ENCODE assay signal across 16 mouse cellular contexts in the genomic region with DNA sequence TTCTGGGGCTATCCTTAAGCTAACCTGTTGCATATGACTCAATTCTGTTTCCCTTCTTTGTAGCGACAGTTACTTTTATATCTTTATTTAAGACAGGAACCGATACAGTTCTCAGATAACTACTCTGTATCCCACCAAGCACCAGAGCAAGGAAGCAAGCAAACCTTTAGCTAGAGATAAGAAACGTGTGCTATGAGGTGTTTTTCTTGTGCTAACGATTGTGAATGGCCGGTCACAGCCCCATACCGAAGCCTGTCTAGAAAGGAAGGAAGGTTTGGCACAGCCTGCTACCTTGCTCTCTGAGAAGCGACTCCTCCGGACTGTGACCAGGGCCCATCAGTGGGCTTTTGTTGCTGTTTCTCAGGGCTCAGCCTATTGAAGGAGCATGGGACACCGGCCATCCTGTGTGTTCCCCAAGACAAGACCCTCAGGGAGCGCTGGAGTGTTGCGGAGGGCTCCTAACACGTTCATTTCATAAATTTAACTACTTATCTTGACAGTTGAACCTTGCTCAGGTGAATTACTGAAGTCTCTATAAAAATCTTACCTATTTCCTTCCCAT.
DNase-seq lines count a peak whose midpoint lies in the region; ATAC-seq lines count a peak whose summit lies in the region.
"Had no signal": no experiment of that assay in that cellular context is flagged by ENCODE, and none has a peak within 500 bp of the region (broad histone marks: within the 10 kb centered on the region; RNA-seq: fewer than 3 reads in every experiment).

No protein-coding gene starts in this region.

- peak; percentile 60; the same call in 1 of the 2 replicates for ATAC-seq in midbrain, embryonic 12.5 days (ENCODE audit: low FRiP score, low read depth)

- no peak overlapping the region for H3K4me2 ChIP-seq in midbrain, embryonic 12.5 days (replicated peaks)
- H3K4me2 ChIP-seq: heart, embryonic 11.5 days had no signal

- 42% methylated on average over 12 of the region's 12 CpGs for WGBS in heart, embryonic 10.5 days
- WGBS in midbrain, embryonic 12.5 days = 34% methylated on average over 12 of the region's 12 CpGs

- no peaks in the 10 kb centered on the region for H3K36me3 ChIP-seq in heart, embryonic 10.5 days
- H3K36me3 ChIP-seq in midbrain, embryonic 12.5 days = no peaks in the 10 kb centered on the region
- H3K36me3 ChIP-seq: neural tube, embryonic 12.5 days had no signal

- 0 out of 2 replicates have a peak, but pooled peaks cover 6% of the 10 kb centered on the region for H3K9me3 ChIP-seq in heart, embryonic 10.5 days
- 0 out of 2 replicates have a peak, but pooled peaks cover 5% of the 10 kb centered on the region for H3K9me3 ChIP-seq in midbrain, embryonic 12.5 days

- peak overlapping the region; percentile 76 for H3K27ac ChIP-seq in heart, embryonic 10.5 days
- peak overlapping the region; percentile 63 for H3K27ac ChIP-seq in midbrain, embryonic 12.5 days (replicated peaks)
- H3K27ac ChIP-seq: neural tube, embryonic 12.5 days had no signal

- H3K27me3 ChIP-seq in heart, embryonic 10.5 days (ENCODE audit: insufficient read depth, poor library complexity, severe bottlenecking) = no peaks in the 10 kb centered on the region
- no peaks in the 10 kb centered on the region for H3K27me3 ChIP-seq in midbrain, embryonic 12.5 days
- H3K27me3 ChIP-seq: neural tube, embryonic 12.5 days had no signal

- no peak overlapping the region for H3K9ac ChIP-seq in midbrain, embryonic 12.5 days (replicated peaks)

- peaks cover 8% of the 10 kb centered on the region for H3K4me1 ChIP-seq in heart, embryonic 10.5 days
- H3K4me1 ChIP-seq in midbrain, embryonic 12.5 days = peaks cover 11% of the 10 kb centered on the region; the same call in 1 of the 2 replicates

- H3K4me3 ChIP-seq in heart, embryonic 10.5 days = no peak overlapping the region
- H3K4me3 ChIP-seq in midbrain, embryonic 12.5 days = no peak overlapping the region
- H3K4me3 ChIP-seq: neural tube, embryonic 12.5 days had no signal

- DNase-seq in heart, embryonic 10.5 days (ENCODE audit: low spot score) = no peak
- no peak for DNase-seq in heart, adult 8-10 months (ENCODE audit: low spot score)
- DNase-seq in ES-CJ7 (ENCODE audit: low read depth, low spot score) = peak; percentile 46
- DNase-seq in embryo, embryonic 9.5 days (ENCODE audit: extremely low spot score) = peak; percentile 28
- DNase-seq in frontal cortex, postnatal 36 days (ENCODE audit: low spot score in 2 of 2) = no peak
- DNase-seq in kidney, postnatal 14 days = no peak
- DNase-seq: adrenal gland, postnatal 10 days; cerebellum, adult 11-12 months; cerebellum, postnatal 36 days; layer of hippocampus, postnatal 36 days; left cerebral cortex, postnatal 4 days; lung, adult 18-20 months; thymus, postnatal 25 days had no signal

Comparison
In these comparisons a context has a peak if more than half of its experiments do, and no peak if none do; other contexts are left out.
1. DNase-seq: peak in ES-CJ7 (single experiment) and embryo, embryonic 9.5 days (single experiment); none in heart, embryonic 10.5 days (single experiment), heart, adult 8-10 months (single experiment), frontal cortex, postnatal 36 days (0 of 2) and kidney, postnatal 14 days (single experiment).